Mouse (Mus musculus) lung, embryonic 14.5 days (tissue): ENCODE measurements at regions not wholly inside any gene's neighbourhood (a gene's known extent, or its start where the extent isn't known, plus 50 kb on each side); places are given as distances from the start of the nearest gene placed in this dataset.

Experiments used
- ATAC-seq: fragments of 200-750 bp; cut with Nextera tagmentation; 2 replicates; pipeline ENCODE4 v1.8.0; 2017; ENCODE audit warnings: mild to moderate bottlenecking, moderate TSS enrichment, moderate library complexity; ENCODE audit not compliant: insufficient read depth
- DNase-seq: peaks from one replicate; pipeline ENCODE4 v3.0.0-alpha.2; 2015
- H3K27ac ChIP-seq: fragments of 300-500 bp; sonication (generic); 2 replicates; pipeline ENCODE4 v1.5.1; 2014; ENCODE audit warnings: low read depth, mild to moderate bottlenecking, moderate library complexity
- H3K27me3 ChIP-seq: fragments of 300-500 bp; sonication (generic); 2 replicates; pipeline ENCODE4 v1.6.1; 2014; ENCODE audit warnings: low read length, control low read depth; ENCODE audit not compliant: insufficient read depth
- H3K36me3 ChIP-seq: fragments of 300-500 bp; sonication (generic); 2 replicates; pipeline ENCODE4 v1.6.1; 2014; ENCODE audit warnings: control low read depth; ENCODE audit not compliant: insufficient read depth
- H3K4me1 ChIP-seq: fragments of 300-500 bp; sonication (generic); 2 replicates; pipeline ENCODE4 v1.6.1; 2014; ENCODE audit warnings: antibody characterized with exemption, control low read depth; ENCODE audit not compliant: insufficient read depth
- H3K4me2 ChIP-seq: fragments of 300-500 bp; sonication (generic); 2 replicates; pipeline ENCODE4 v1.6.1; 2014; ENCODE audit warnings: mild to moderate bottlenecking
- H3K4me3 ChIP-seq: fragments of 300-500 bp; sonication (generic); 2 replicates; pipeline ENCODE4 v1.5.1; 2014; ENCODE audit warnings: low read depth, low read length
- H3K9ac ChIP-seq: fragments of 300-500 bp; sonication (generic); 2 replicates; pipeline ENCODE4 v1.6.1; 2014
- H3K9me3 ChIP-seq: fragments of 300-500 bp; sonication (generic); 2 replicates; pipeline ENCODE4 v1.6.1; 2016; ENCODE audit warnings: low read depth, low read length, control low read depth
- CTCF ChIP-seq: IDR thresholded peaks from 2 replicates; pipeline ENCODE4 v1.5.1; 2016; ENCODE audit warnings: antibody characterized with exemption, low read depth
- WGBS: fragments of 180-500 bp; shearing (Covaris S2); extraction: QIAGEN DNeasy Blood & Tissue Kit; methylation state at CpG from one replicate; pipeline ENCODE4 v1.1.7; 2014; 5-methylcytosine and 5-hydroxymethylcytosine counted together

GRCm38 (mm10) chr13:51979301-51979977 is 133.0 kb downstream of the Gadd45g start:
- 59% methylated on average over 5 of the region's 5 CpGs for WGBS
- Histone ChIP-seq H3K4me2 (no peak overlapping the region), H3K4me3 (no peak overlapping the region), H3K27me3 (no peaks in the 10 kb centered on the region), H3K27ac (no peak overlapping the region), H3K4me1 (peaks cover 18% of the 10 kb centered on the region), H3K9me3 (no peaks in the 10 kb centered on the region), H3K36me3 (no peaks in the 10 kb centered on the region), H3K9ac (no peak overlapping the region)
- ATAC-seq (no peak), DNase-seq (no peak)
- no peak for TF ChIP-seq CTCF

GRCm38 (mm10) chr13:51980344-51980743 is 133.9 kb downstream of the Gadd45g start:
- H3K9me3 ChIP-seq, result no peaks in the 10 kb centered on the region
- H3K4me2 ChIP-seq, result no peak overlapping the region
- WGBS, result 37% methylated on average over 1 of the region's 1 CpGs
- no peak for ATAC-seq
- peaks cover 13% of the 10 kb centered on the region for H3K4me1 ChIP-seq
- H3K36me3 ChIP-seq, result no peaks in the 10 kb centered on the region
- DNase-seq, result no peak
- no peak for TF ChIP-seq CTCF
- no peak overlapping the region for H3K4me3 ChIP-seq
- no peaks in the 10 kb centered on the region for H3K27me3 ChIP-seq
- no peak overlapping the region for H3K9ac ChIP-seq
- H3K27ac ChIP-seq, result no peak overlapping the region

GRCm38 (mm10) chr13:51983002-51983401 is 136.5 kb downstream of the Gadd45g start:
- no peak overlapping the region for H3K4me2 ChIP-seq
- no peak for DNase-seq
- H3K9ac ChIP-seq, result no peak overlapping the region
- H3K9me3 ChIP-seq, result no peaks in the 10 kb centered on the region
- H3K27me3 ChIP-seq, result no peaks in the 10 kb centered on the region
- H3K27ac ChIP-seq, result no peak overlapping the region
- no peaks in the 10 kb centered on the region for H3K36me3 ChIP-seq
- no peak for ATAC-seq
- H3K4me3 ChIP-seq, result no peak overlapping the region
- H3K4me1 ChIP-seq, result no peaks in the 10 kb centered on the region
- 72% methylated on average over 8 of the region's 8 CpGs for WGBS
- TF ChIP-seq CTCF, result no peak

- ATAC-seq (no peak), DNase-seq (no peak)
- H3K36me3 ChIP-seq, result no peaks in the 10 kb centered on the region
- no peaks in the 10 kb centered on the region for H3K9me3 ChIP-seq
- WGBS, result 81% methylated on average over 5 of the region's 5 CpGs
- no peak for TF ChIP-seq CTCF
- no peak overlapping the region for H3K4me3 ChIP-seq
- no peaks in the 10 kb centered on the region for H3K27me3 ChIP-seq
- H3K9ac ChIP-seq, result no peak overlapping the region
- no peak overlapping the region for H3K27ac ChIP-seq
- no peaks in the 10 kb centered on the region for H3K4me1 ChIP-seq
- no peak overlapping the region for H3K4me2 ChIP-seq
Observed at GRCm38 (mm10) chr13:51983575-51983974, 137.1 kb downstream of the Gadd45g start.

- no peak for TF ChIP-seq CTCF
- ATAC-seq (no peak), DNase-seq (no peak)
- Histone ChIP-seq H3K27ac (no peak overlapping the region), H3K4me2 (no peak overlapping the region), H3K9ac (no peak overlapping the region), H3K9me3 (no peaks in the 10 kb centered on the region), H3K27me3 (no peaks in the 10 kb centered on the region), H3K4me3 (no peak overlapping the region), H3K36me3 (no peaks in the 10 kb centered on the region), H3K4me1 (no peaks in the 10 kb centered on the region)
- 64% methylated on average over 4 of the region's 4 CpGs for WGBS
Observed at GRCm38 (mm10) chr13:51991339-51991738, 144.9 kb downstream of the Gadd45g start.

- no peak for DNase-seq
- no peaks in the 10 kb centered on the region for H3K4me1 ChIP-seq
Observed at GRCm38 (mm10) chr13:51992878-51993277, 146.4 kb downstream of the Gadd45g start.

GRCm38 (mm10) chr13:51996163-51996562 is 149.7 kb downstream of the Gadd45g start:
- H3K4me1 ChIP-seq, result no peaks in the 10 kb centered on the region
- no peaks in the 10 kb centered on the region for H3K9me3 ChIP-seq
- no peak overlapping the region for H3K9ac ChIP-seq
- 57% methylated on average over 4 of the region's 4 CpGs for WGBS
- no peaks in the 10 kb centered on the region for H3K27me3 ChIP-seq
- H3K27ac ChIP-seq, result no peak overlapping the region
- no peaks in the 10 kb centered on the region for H3K36me3 ChIP-seq
- no peak overlapping the region for H3K4me3 ChIP-seq
- TF ChIP-seq CTCF, result no peak
- no peak overlapping the region for H3K4me2 ChIP-seq
- no peak for DNase-seq
- no peak for ATAC-seq

More at GRCm38 (mm10) chr13:51992878-51993277, 146.4 kb downstream of the Gadd45g start:
- WGBS, result 33% methylated on average over 6 of the region's 6 CpGs
- Histone ChIP-seq H3K27me3 (no peaks in the 10 kb centered on the region), H3K36me3 (no peaks in the 10 kb centered on the region), H3K4me2 (no peak overlapping the region), H3K4me3 (no peak overlapping the region), H3K9ac (no peak overlapping the region), H3K9me3 (no peaks in the 10 kb centered on the region), H3K27ac (no peak overlapping the region)
- no peak for ATAC-seq
- TF ChIP-seq CTCF, result no peak
